Mouse (Mus musculus): Measurements from ENCODE around the gene Phactr1.

DNA sequence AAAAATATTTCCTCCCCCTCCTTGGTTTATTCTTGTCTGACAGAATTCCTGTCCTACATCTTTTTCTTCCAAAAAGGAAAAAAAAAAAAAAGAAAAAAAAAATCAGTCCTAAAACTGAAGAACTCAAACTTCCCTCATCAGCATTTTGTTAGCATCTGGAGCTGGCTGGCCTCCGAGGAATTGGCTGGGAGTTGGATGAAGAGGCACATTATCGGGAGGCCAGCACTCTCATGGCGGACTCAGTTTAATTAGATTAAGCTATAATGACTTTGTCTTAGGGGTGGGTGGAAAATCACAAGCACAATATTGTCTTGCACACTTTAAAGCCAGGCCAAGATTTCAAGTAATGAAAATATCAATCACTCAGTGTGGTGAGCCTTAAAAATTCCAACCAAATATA, 215.6 kb downstream of the Phactr1 start:
- TF ChIP-seq CTCF (IDR thresholded peaks at IDR 0.05; ENCODE audit: control insufficient read depth, insufficient read depth, low read length) (no peak), POLR2A (IDR thresholded peaks at IDR 0.05; ENCODE audit: borderline replicate concordance, control insufficient read depth, low read depth, low read length) (no peak)

Data from bone marrow, adult 2 months (tissue).